Mouse (Mus musculus) E14TG2a.4 (cell line): ENCODE data around the gene Pitpnb.

ENCODE experiments used
- CTCF ChIP-seq: conservative IDR thresholded peaks from 2 replicates; pipeline ENCODE4 v1.5.1; 2014; ENCODE audit warnings: low read length
- NANOG ChIP-seq: IDR thresholded peaks from 2 replicates; pipeline ENCODE4 v1.6.1; 2014; ENCODE audit warnings: borderline replicate concordance, low read length, mixed read lengths

- TF ChIP-seq CTCF (no peak), NANOG (no peak)
Measured at GRCm38 (mm10) chr5:111421424-111421823, 90.9 kb downstream of the Pitpnb start.
